Mouse (Mus musculus) embryonic facial prominence, embryonic 10.5 days (tissue): ENCODE measurements around the gene Zfp69. TPM values are rescaled to one million over a fixed set of nuclear protein-coding genes. Genes with fewer than 3 reads are reported as not detected.

Source experiments
- DNase-seq: peaks from one replicate; pipeline ENCODE4 v3.0.0-alpha.2; 2017; ENCODE audit warnings: low spot score
- H3K27ac ChIP-seq: fragments of 300-500 bp; sonication (generic); replicated peaks from 2 replicates; pipeline ENCODE4 v1.5.1; 2016; ENCODE audit warnings: mild to moderate bottlenecking
- H3K27me3 ChIP-seq: fragments of 300-500 bp; sonication (generic); replicated peaks from 2 replicates; pipeline ENCODE4 v1.6.1; 2016; ENCODE audit warnings: low read depth, mild to moderate bottlenecking; ENCODE audit not compliant: poor library complexity, severe bottlenecking
- H3K36me3 ChIP-seq: fragments of 300-500 bp; sonication (generic); replicated peaks from 2 replicates; pipeline ENCODE4 v1.6.1; 2016; ENCODE audit warnings: mild to moderate bottlenecking, moderate library complexity
- H3K4me1 ChIP-seq: fragments of 300-500 bp; sonication (generic); 2 replicates; pipeline ENCODE4 v1.6.1; 2016
- H3K4me3 ChIP-seq: fragments of 300-500 bp; sonication (generic); 2 replicates; pipeline ENCODE4 v1.5.1; 2016; ENCODE audit warnings: mild to moderate bottlenecking, moderate library complexity
- H3K9me3 ChIP-seq: fragments of 300-500 bp; sonication (generic); 2 replicates; pipeline ENCODE4 v1.6.1; 2016; ENCODE audit warnings: mild to moderate bottlenecking
- WGBS: fragments of 180-500 bp; shearing (Covaris S2); methylation state at CpG from one replicate; pipeline ENCODE4 v1.1.7; 2016; 5-methylcytosine and 5-hydroxymethylcytosine counted together
- polyA plus RNA-seq: library from polyadenylated mRNA; unstranded; fragments of >200 nt; fragmentation: Nextera tagmentation; extraction: Ambion mirVana; gene quantifications from 2 replicates; pipeline ENCODE4 v1.2.1, GENCODE M21; 2016

Zfp69 gene
- 11.0 and 11.8 TPM in 2 replicates for polyA plus RNA-seq

GRCm38 (mm10) chr4:120951428-120951973 is at the start of gene Zfp69:
Gene Zfp69, minus strand, starts transcription at chr4:120951699.
- H3K4me3 ChIP-seq = peak within 1 kb of the TSS; percentile 70
- no peaks in the 10 kb centered on the region for H3K9me3 ChIP-seq
- under 1% methylated on average over 60 of the region's 60 CpGs for WGBS
- no peaks in the 10 kb centered on the region for H3K27me3 ChIP-seq
- peaks cover 11% of the 10 kb centered on the region for H3K36me3 ChIP-seq
- H3K4me1 ChIP-seq = peaks cover 12% of the 10 kb centered on the region
- peak; percentile 96 for DNase-seq
- peak within 1 kb of the TSS; percentile 87 for H3K27ac ChIP-seq

DNA sequence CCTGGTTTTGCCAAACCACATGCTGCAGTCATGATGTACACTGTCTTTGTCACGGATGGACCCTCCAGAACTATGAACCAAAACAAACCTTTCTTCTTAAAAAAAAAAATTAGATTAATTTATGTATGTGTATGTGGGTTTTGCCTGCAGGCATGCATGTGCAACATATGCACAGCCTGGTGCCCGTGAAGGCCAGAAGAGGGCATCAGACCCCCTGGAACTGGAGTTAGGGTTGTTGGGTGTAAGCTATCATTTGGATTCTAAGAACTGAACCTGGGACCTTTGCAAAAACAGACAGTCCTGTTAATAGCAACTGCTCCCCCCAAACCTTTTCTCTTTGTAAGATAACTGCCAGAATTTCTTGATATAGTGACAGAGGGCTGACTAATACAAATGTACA is 49.5 kb upstream of the Zfp69 start:
- Histone ChIP-seq H3K36me3 (no peaks in the 10 kb centered on the region), H3K4me1 (peaks cover 42% of the 10 kb centered on the region), H3K27me3 (0 out of 2 replicates have a peak, but pooled peaks cover 3% of the 10 kb centered on the region), H3K27ac (no peak overlapping the region), H3K9me3 (no peaks in the 10 kb centered on the region), H3K4me3 (no peak overlapping the region)
- 85% methylated on average over 2 of the region's 2 CpGs for WGBS
- no peak for DNase-seq

DNA sequence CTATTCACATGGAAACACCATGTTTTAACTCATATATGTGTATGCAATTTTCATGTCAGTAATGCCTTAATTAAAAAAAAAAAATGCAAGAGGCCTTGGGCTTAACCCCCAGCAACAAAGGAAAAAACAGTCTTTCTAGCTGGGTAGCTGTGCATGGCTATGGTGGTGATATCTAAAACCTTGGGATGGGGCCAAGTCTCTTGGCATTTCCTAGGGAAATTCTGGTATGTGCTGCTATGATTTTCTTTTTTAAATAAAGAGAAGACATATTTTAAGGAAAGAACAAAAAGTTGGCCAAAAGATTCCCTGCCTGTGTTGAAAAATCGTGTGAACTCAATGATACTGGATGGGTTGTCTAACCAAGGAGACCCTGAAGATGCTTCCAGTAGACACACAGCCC is 44.4 kb upstream of the Zfp69 start:
- WGBS = 87% methylated on average over 1 of the region's 1 CpGs
- DNase-seq = no peak
- H3K4me3 ChIP-seq = no peak overlapping the region
- H3K27ac ChIP-seq = no peak overlapping the region
- H3K9me3 ChIP-seq = no peaks in the 10 kb centered on the region
- H3K4me1 ChIP-seq = peaks cover 4% of the 10 kb centered on the region
- H3K36me3 ChIP-seq = no peaks in the 10 kb centered on the region
- no peaks in the 10 kb centered on the region for H3K27me3 ChIP-seq

- Histone ChIP-seq H3K4me3 (no peak overlapping the region), H3K4me1 (no peaks in the 10 kb centered on the region; the same call in 1 of the 2 replicates), H3K36me3 (no peaks in the 10 kb centered on the region), H3K9me3 (peaks cover 5% of the 10 kb centered on the region; the same call in 1 of the 2 replicates), H3K27ac (no peak overlapping the region), H3K27me3 (no peaks in the 10 kb centered on the region)
- DNase-seq = no peak
- 89% methylated on average over 1 of the region's 1 CpGs for WGBS
These were observed 41.5 kb upstream of the Zfp69 start for GRCm38 (mm10) chr4:120993025-120993424.

- Histone ChIP-seq H3K27ac (no peak overlapping the region), H3K4me3 (no peak overlapping the region), H3K9me3 (peaks cover 5% of the 10 kb centered on the region; the same call in 1 of the 2 replicates), H3K4me1 (no peaks in the 10 kb centered on the region; the same call in 1 of the 2 replicates), H3K27me3 (no peaks in the 10 kb centered on the region), H3K36me3 (no peaks in the 10 kb centered on the region)
- DNase-seq = no peak
- WGBS = 65% methylated on average over 2 of the region's 2 CpGs
These were observed 40.8 kb upstream of the Zfp69 start for GRCm38 (mm10) chr4:120992284-120992683.

GRCm38 (mm10) chr4:120987319-120987718 is 35.8 kb upstream of the Zfp69 start:
- no peak for DNase-seq
- Histone ChIP-seq H3K4me3 (no peak overlapping the region), H3K4me1 (no peaks in the 10 kb centered on the region; the same call in 1 of the 2 replicates), H3K9me3 (peaks cover 5% of the 10 kb centered on the region; the same call in 1 of the 2 replicates), H3K27ac (no peak overlapping the region), H3K36me3 (peaks cover 15% of the 10 kb centered on the region), H3K27me3 (no peaks in the 10 kb centered on the region)
- WGBS = 83% methylated on average over 4 of the region's 4 CpGs

GRCm38 (mm10) chr4:120986446-120986845 is 34.9 kb upstream of the Zfp69 start:
- Histone ChIP-seq H3K27me3 (no peaks in the 10 kb centered on the region), H3K4me1 (no peaks in the 10 kb centered on the region), H3K9me3 (peaks cover 5% of the 10 kb centered on the region; the same call in 1 of the 2 replicates), H3K36me3 (peaks cover 19% of the 10 kb centered on the region), H3K27ac (no peak overlapping the region), H3K4me3 (no peak overlapping the region)
- WGBS = 31% methylated on average over 6 of the region's 6 CpGs
- DNase-seq = peak; percentile 32

DNA sequence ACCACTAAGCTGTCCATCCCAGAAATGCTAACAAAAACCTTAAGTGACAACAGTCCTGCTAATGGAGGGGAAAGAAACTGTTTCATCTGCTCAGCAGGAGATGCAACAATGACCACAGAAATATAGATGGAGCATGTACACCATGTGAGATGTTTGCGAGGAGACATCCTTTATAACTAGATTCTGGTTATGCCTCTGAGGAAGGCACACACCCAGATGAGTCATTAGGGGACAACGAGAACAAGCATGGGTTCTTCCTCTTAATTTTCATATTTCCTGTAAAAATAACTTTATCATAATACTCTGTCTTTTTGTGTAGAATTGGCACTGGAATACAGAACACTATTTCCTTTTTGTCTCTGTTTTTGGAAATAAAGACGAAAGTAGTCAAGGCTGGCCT is 26.7 kb upstream of the Zfp69 start:
- Histone ChIP-seq H3K27ac (no peak overlapping the region), H3K4me1 (no peaks in the 10 kb centered on the region), H3K27me3 (no peaks in the 10 kb centered on the region), H3K36me3 (peaks cover 34% of the 10 kb centered on the region), H3K4me3 (no peak overlapping the region), H3K9me3 (no peaks in the 10 kb centered on the region)
- DNase-seq = no peak
- 90% methylated on average over 3 of the region's 3 CpGs for WGBS

DNA sequence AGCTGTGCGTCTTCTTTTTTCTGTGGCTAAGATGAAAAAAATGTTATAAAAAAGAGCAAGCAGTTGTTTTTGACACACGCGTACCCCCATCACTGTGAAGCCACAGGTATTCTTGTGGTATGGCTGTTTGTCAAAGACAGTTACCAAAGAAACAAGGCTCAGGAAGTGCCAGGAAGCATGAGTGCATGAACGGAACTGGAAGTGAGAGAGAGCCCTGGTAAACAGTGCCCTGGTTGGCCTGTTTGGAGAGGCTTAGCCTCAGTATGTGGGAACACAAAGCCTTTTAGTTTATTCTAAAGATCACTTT is 23.9 kb upstream of the Zfp69 start:
- Histone ChIP-seq H3K36me3 (peaks cover 45% of the 10 kb centered on the region), H3K9me3 (no peaks in the 10 kb centered on the region), H3K4me3 (no peak overlapping the region), H3K27me3 (no peaks in the 10 kb centered on the region), H3K4me1 (no peaks in the 10 kb centered on the region), H3K27ac (no peak overlapping the region)
- DNase-seq = no peak
- 84% methylated on average over 4 of the region's 4 CpGs for WGBS

- no peaks in the 10 kb centered on the region for H3K27me3 ChIP-seq
- H3K9me3 ChIP-seq = no peaks in the 10 kb centered on the region
- H3K36me3 ChIP-seq = peaks cover 46% of the 10 kb centered on the region
- H3K4me3 ChIP-seq = no peak overlapping the region
- WGBS = 83% methylated on average over 11 of the region's 11 CpGs
- H3K27ac ChIP-seq = no peak overlapping the region
- DNase-seq = no peak
- H3K4me1 ChIP-seq = no peaks in the 10 kb centered on the region
These were observed 23.4 kb upstream of the Zfp69 start for GRCm38 (mm10) chr4:120974711-120975427.

DNA sequence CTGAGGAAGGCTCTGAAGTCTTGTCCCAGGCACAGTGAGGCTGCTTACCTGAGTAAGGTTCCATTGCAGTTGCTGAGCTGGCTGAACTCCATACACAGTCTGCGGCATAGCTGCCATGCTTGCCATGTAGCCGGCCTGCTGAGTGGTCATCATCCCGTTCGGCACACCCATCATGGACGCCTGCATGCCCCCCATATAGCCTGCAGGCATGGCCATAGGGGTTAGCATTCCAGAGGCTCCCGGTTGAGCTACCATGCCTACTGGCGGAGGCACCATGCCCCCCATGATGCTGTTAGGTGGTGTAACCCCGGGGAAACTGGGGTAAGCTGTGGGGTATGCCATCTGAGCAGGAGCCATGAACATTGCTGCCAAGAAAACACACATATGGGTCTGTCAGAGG is 20.3 kb upstream of the Zfp69 start:
- Histone ChIP-seq H3K36me3 (peaks cover 61% of the 10 kb centered on the region), H3K27me3 (no peaks in the 10 kb centered on the region), H3K27ac (no peak overlapping the region), H3K9me3 (no peaks in the 10 kb centered on the region), H3K4me1 (no peaks in the 10 kb centered on the region), H3K4me3 (no peak overlapping the region)
- DNase-seq = no peak
- WGBS = 89% methylated on average over 8 of the region's 8 CpGs

GRCm38 (mm10) chr4:120969382-120970146 is 18.1 kb upstream of the Zfp69 start:
- no peaks in the 10 kb centered on the region for H3K4me1 ChIP-seq
- H3K27me3 ChIP-seq = no peaks in the 10 kb centered on the region
- no peaks in the 10 kb centered on the region for H3K9me3 ChIP-seq
- peak; percentile 36 for DNase-seq
- 85% methylated on average over 5 of the region's 5 CpGs for WGBS
- H3K4me3 ChIP-seq = no peak overlapping the region
- no peak overlapping the region for H3K27ac ChIP-seq
- H3K36me3 ChIP-seq = peaks cover 56% of the 10 kb centered on the region
